Mouse (Mus musculus): ENCODE results near the gene Islr2. TPM values are rescaled to one million over a fixed set of nuclear protein-coding genes. Genes with fewer than 3 reads are reported as not detected.

Gene Islr2
- polyA plus RNA-seq, 1 experiment = 28.3 TPM

GRCm38 (mm10) chr9:58175745-58176487, 28.2 kb downstream of the Islr2 start:
- Histone ChIP-seq H3K4me3 (ENCODE audit: insufficient read depth, low read length) (no peak overlapping the region), H3K27ac (ENCODE audit: insufficient read depth, low read length) (peak overlapping the region; percentile 66), H3K4me1 (ENCODE audit: control insufficient read depth, insufficient read depth, low read length) (peaks cover 4% of the 10 kb centered on the region)
- TF ChIP-seq POLR2A (IDR thresholded peaks at IDR 0.05; ENCODE audit: extremely low read depth, insufficient read depth, low read length) (no peak), CTCF (IDR thresholded peaks at IDR 0.05; ENCODE audit: extremely low read depth, insufficient read depth, low read length) (no peak)

GRCm38 (mm10) chr9:58174818-58175251, 29.3 kb downstream of the Islr2 start:
- no peak for TF ChIP-seq CTCF (IDR thresholded peaks at IDR 0.05; ENCODE audit: extremely low read depth, insufficient read depth, low read length)
- no peak for TF ChIP-seq POLR2A (IDR thresholded peaks at IDR 0.05; ENCODE audit: extremely low read depth, insufficient read depth, low read length)
- Histone ChIP-seq H3K4me1 (ENCODE audit: control insufficient read depth, insufficient read depth, low read length) (peaks cover 4% of the 10 kb centered on the region; the same call in 1 of the 2 replicates), H3K27ac (ENCODE audit: insufficient read depth, low read length) (peak overlapping the region; percentile 66), H3K4me3 (ENCODE audit: insufficient read depth, low read length) (no peak overlapping the region)

DNA sequence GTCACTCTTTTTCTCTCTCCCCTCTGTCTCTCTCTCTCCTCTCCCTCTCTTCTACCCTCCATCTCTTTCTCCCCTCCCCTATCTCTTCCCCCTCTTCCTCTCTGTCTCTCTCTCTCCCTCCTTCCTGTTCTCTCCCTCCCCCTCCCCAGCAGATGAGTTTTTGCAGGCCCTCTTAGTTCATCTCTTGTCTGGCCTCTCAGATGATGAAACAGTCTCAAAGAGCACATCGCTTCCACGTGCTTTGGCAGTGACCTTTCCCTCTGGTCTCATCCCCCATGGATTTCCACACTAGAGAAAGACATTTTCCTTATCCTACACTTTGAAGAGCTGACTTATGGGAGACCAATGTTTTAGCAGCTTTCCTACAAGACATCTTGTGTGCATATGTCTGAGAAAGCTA, 31.3 kb downstream of the Islr2 start:
- no peak overlapping the region for H3K4me3 ChIP-seq (ENCODE audit: insufficient read depth, low read length)
- peaks cover 4% of the 10 kb centered on the region; the same call in 1 of the 2 replicates for H3K4me1 ChIP-seq (ENCODE audit: control insufficient read depth, insufficient read depth, low read length)
- TF ChIP-seq POLR2A (IDR thresholded peaks at IDR 0.05; ENCODE audit: extremely low read depth, insufficient read depth, low read length) = no peak
- no peak for TF ChIP-seq CTCF (IDR thresholded peaks at IDR 0.05; ENCODE audit: extremely low read depth, insufficient read depth, low read length)
- H3K27ac ChIP-seq (ENCODE audit: insufficient read depth, low read length) = no peak overlapping the region

DNA sequence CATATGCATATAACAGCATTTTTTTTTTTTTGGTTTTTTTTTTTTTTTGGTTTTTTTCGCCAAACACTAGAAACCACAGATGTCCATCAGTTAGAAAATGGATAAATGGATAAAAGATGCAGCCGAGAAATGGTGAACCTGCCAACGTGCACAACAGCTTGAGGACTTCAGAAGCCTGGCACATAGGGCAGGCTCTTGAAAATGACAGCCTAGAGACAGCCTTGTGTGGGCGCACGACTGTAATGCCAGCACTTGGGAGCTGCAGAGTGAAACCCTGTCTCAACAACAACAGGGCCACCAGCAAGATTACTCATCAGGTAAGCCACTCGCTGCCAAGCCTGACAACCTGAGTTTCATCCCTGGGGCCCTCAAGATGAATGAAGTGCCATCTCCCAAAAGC, 34.7 kb downstream of the Islr2 start:
- H3K4me1 ChIP-seq (ENCODE audit: control insufficient read depth, insufficient read depth, low read length) = no peaks in the 10 kb centered on the region
- H3K27ac ChIP-seq (ENCODE audit: insufficient read depth, low read length) = no peak overlapping the region
- no peak overlapping the region for H3K4me3 ChIP-seq (ENCODE audit: insufficient read depth, low read length)
- TF ChIP-seq POLR2A (IDR thresholded peaks at IDR 0.05; ENCODE audit: extremely low read depth, insufficient read depth, low read length) (no peak), CTCF (IDR thresholded peaks at IDR 0.05; ENCODE audit: extremely low read depth, insufficient read depth, low read length) (no peak)

- no peak overlapping the region for H3K27ac ChIP-seq (ENCODE audit: insufficient read depth, low read length)
- no peak for TF ChIP-seq POLR2A (IDR thresholded peaks at IDR 0.05; ENCODE audit: extremely low read depth, insufficient read depth, low read length)
- no peak for TF ChIP-seq CTCF (IDR thresholded peaks at IDR 0.05; ENCODE audit: extremely low read depth, insufficient read depth, low read length)
- H3K4me3 ChIP-seq (ENCODE audit: insufficient read depth, low read length) = no peak overlapping the region
- H3K4me1 ChIP-seq (ENCODE audit: control insufficient read depth, insufficient read depth, low read length) = no peaks in the 10 kb centered on the region
These were observed 35.2 kb downstream of the Islr2 start for GRCm38 (mm10) chr9:58168880-58169279.

GRCm38 (mm10) chr9:58165779-58166178, 38.3 kb downstream of the Islr2 start:
- TF ChIP-seq CTCF (IDR thresholded peaks at IDR 0.05; ENCODE audit: extremely low read depth, insufficient read depth, low read length) = no peak
- no peak for TF ChIP-seq POLR2A (IDR thresholded peaks at IDR 0.05; ENCODE audit: extremely low read depth, insufficient read depth, low read length)
- no peak overlapping the region for H3K27ac ChIP-seq (ENCODE audit: insufficient read depth, low read length)
- no peak overlapping the region for H3K4me3 ChIP-seq (ENCODE audit: insufficient read depth, low read length)
- no peaks in the 10 kb centered on the region for H3K4me1 ChIP-seq (ENCODE audit: control insufficient read depth, insufficient read depth, low read length)

GRCm38 (mm10) chr9:58163146-58163545, 41.0 kb downstream of the Islr2 start:
- no peak overlapping the region for H3K4me3 ChIP-seq (ENCODE audit: insufficient read depth, low read length)
- H3K27ac ChIP-seq (ENCODE audit: insufficient read depth, low read length) = no peak overlapping the region
- TF ChIP-seq CTCF (IDR thresholded peaks at IDR 0.05; ENCODE audit: extremely low read depth, insufficient read depth, low read length) (no peak), POLR2A (IDR thresholded peaks at IDR 0.05; ENCODE audit: extremely low read depth, insufficient read depth, low read length) (no peak)
- peaks cover 4% of the 10 kb centered on the region for H3K4me1 ChIP-seq (ENCODE audit: control insufficient read depth, insufficient read depth, low read length)

GRCm38 (mm10) chr9:58162173-58162572, 41.9 kb downstream of the Islr2 start:
- H3K27ac ChIP-seq (ENCODE audit: insufficient read depth, low read length) = no peak overlapping the region
- TF ChIP-seq POLR2A (IDR thresholded peaks at IDR 0.05; ENCODE audit: extremely low read depth, insufficient read depth, low read length) (no peak), CTCF (IDR thresholded peaks at IDR 0.05; ENCODE audit: extremely low read depth, insufficient read depth, low read length) (no peak)
- H3K4me3 ChIP-seq (ENCODE audit: insufficient read depth, low read length) = no peak overlapping the region
- H3K4me1 ChIP-seq (ENCODE audit: control insufficient read depth, insufficient read depth, low read length) = peaks cover 4% of the 10 kb centered on the region

DNA sequence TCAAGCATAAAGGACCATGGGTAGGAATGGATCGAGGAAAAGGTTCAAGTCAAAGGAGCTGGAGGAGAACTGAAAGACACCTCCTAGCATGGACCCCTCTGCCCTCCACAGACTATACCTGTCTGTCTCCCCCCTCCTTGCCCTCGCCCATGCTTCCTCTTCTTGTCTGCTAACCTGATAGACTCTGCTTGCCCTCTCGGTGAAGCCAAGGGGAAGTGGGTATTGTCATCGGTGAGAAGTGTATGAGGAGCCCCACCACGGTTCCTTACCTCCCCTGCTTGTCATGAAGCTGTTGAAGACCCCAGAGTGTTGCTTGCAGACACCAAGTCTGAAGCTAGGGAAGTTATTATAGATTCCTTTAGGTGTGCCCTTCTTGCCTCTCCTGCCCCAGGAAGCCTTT, 43.8 kb downstream of the Islr2 start:
- Histone ChIP-seq H3K27ac (ENCODE audit: insufficient read depth, low read length) (no peak overlapping the region), H3K4me3 (ENCODE audit: insufficient read depth, low read length) (no peak overlapping the region), H3K4me1 (ENCODE audit: control insufficient read depth, insufficient read depth, low read length) (peaks cover 4% of the 10 kb centered on the region)
- TF ChIP-seq CTCF (IDR thresholded peaks at IDR 0.05; ENCODE audit: extremely low read depth, insufficient read depth, low read length) (no peak), POLR2A (IDR thresholded peaks at IDR 0.05; ENCODE audit: extremely low read depth, insufficient read depth, low read length) (no peak)

DNA sequence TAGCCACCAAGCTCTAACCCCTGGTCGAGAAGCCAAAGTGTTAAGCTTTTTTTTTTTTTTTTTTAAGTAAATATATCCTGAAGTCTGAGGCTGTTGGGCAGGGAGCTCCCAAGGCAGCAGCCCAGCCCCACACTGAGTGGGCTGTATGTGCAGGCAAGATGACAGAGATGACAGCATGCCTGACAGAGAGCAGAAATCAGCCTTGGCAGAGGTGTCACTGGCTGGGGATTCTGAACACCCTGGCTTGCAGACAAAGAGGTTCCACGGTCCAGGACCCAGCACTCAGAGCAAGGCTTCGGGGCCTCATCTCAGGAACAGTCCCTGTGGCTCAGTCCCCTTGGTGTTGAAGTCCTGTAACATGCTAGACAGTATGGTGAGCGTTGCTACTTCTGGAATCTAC, 44.3 kb downstream of the Islr2 start:
- TF ChIP-seq POLR2A (IDR thresholded peaks at IDR 0.05; ENCODE audit: extremely low read depth, insufficient read depth, low read length) (no peak), CTCF (IDR thresholded peaks at IDR 0.05; ENCODE audit: extremely low read depth, insufficient read depth, low read length) (no peak)
- H3K4me1 ChIP-seq (ENCODE audit: control insufficient read depth, insufficient read depth, low read length) = peaks cover 4% of the 10 kb centered on the region
- no peak overlapping the region for H3K4me3 ChIP-seq (ENCODE audit: insufficient read depth, low read length)
- no peak overlapping the region for H3K27ac ChIP-seq (ENCODE audit: insufficient read depth, low read length)

Data from cortical plate, adult 2 months (tissue).